Mouse (Mus musculus) spleen, adult 10 weeks (tissue): Measurements from ENCODE around the gene Tti1. TPM values are rescaled to one million over a fixed set of nuclear protein-coding genes. Genes with fewer than 3 reads are reported as not detected.

Experiments used
- polyA plus RNA-seq: library from polyadenylated mRNA; stranded (reverse); fragments of 350-450 nt; fragmentation: Illumina TruSeq; extraction: RNeasy Lipid Tissue Mini Kit (QIAGEN cat#74804); gene quantifications from one replicate; pipeline ENCODE4 v1.2.3, GENCODE M21; 2015; ENCODE audit warnings: low replicate concordance; ENCODE audit not compliant: insufficient read depth

Gene Tti1
- polyA plus RNA-seq: 27.0 TPM

DNA sequence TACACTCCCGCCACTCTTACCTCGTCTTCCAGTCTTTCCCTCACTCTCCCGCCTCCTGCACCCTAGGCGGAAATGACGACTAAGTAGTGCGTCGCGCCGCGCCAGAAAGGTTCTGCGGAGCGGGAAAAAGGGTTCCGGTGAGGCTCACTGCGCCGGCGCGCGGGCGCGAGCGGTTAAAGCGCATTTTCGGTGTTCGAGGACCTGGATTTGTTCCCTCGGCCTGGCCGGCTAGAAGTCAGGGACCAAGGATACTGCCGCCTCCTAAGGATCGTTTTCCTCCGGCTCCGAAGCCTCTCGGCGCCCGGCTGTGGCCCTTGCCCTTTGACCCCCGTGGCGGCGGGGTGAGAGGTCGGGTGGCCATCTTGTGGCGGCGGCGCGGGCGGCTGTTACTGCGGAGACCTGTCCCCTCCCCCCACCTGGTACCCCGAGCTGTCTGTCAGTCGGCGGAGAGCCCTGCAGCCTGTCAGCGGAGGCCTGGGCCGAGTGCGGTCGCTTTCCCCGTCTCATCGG lies at the start of gene Tti1, which contains the start of gene Rprd1b:
Gene Tti1 (minus strand): TSS at position 80 of the 510 bp plus-strand sequence.
Gene Rprd1b (plus strand): TSS at position 144 of the 510 bp plus-strand sequence.

Other genes starting within 250 kb of the Tti1 start
- not detected for gene Vstm2l, start 113.8 kb downstream of the Tti1 start, polyA plus RNA-seq
- 26.3 TPM for gene Rprd1b, start 64 bp upstream of the Tti1 start, polyA plus RNA-seq
- gene Tgm2, start 118.0 kb upstream of the Tti1 start, polyA plus RNA-seq: 31.3 TPM
- 0.33 TPM for gene D630003M21Rik, start 200.8 kb upstream of the Tti1 start, polyA plus RNA-seq
- not detected for gene Bpi, start 229.7 kb upstream of the Tti1 start, polyA plus RNA-seq